Mouse (Mus musculus) liver, embryonic 15.5 days (tissue): Measurements from ENCODE around the gene Zic3. TPM values are rescaled to one million over a fixed set of nuclear protein-coding genes. Genes with fewer than 3 reads are reported as not detected.

Experiments
- ATAC-seq: fragments of 200-750 bp; cut with Nextera tagmentation; 2 replicates; pipeline ENCODE4 v1.8.0; 2017; ENCODE audit warnings: moderate number of reproducible peaks, mild to moderate bottlenecking, moderate library complexity; ENCODE audit not compliant: insufficient read depth
- H3K27ac ChIP-seq: fragments of 300-500 bp; sonication (generic); replicated peaks from 2 replicates; pipeline ENCODE4 v1.5.1; 2015; ENCODE audit warnings: mild to moderate bottlenecking, inconsistent platforms
- H3K27me3 ChIP-seq: fragments of 300-500 bp; sonication (generic); 2 replicates; pipeline ENCODE4 v1.6.1; 2015; ENCODE audit warnings: mild to moderate bottlenecking, inconsistent platforms
- H3K36me3 ChIP-seq: fragments of 300-500 bp; sonication (generic); replicated peaks from 2 replicates; pipeline ENCODE4 v1.6.1; 2015; ENCODE audit warnings: moderate library complexity, mild to moderate bottlenecking, inconsistent platforms
- H3K4me1 ChIP-seq: fragments of 300-500 bp; sonication (generic); replicated peaks from 2 replicates; pipeline ENCODE4 v1.6.1; 2015; ENCODE audit warnings: inconsistent platforms
- H3K4me2 ChIP-seq: fragments of 300-500 bp; sonication (generic); 2 replicates; pipeline ENCODE4 v1.6.1; 2015; ENCODE audit warnings: moderate library complexity, mild to moderate bottlenecking, inconsistent platforms
- H3K4me3 ChIP-seq: fragments of 300-500 bp; sonication (generic); replicated peaks from 2 replicates; pipeline ENCODE4 v1.5.1; 2015; ENCODE audit warnings: mild to moderate bottlenecking, inconsistent platforms
- H3K9ac ChIP-seq: fragments of 300-500 bp; sonication (generic); 2 replicates; pipeline ENCODE4 v1.6.1; 2015; ENCODE audit warnings: moderate library complexity, mild to moderate bottlenecking, inconsistent platforms
- H3K9me3 ChIP-seq: fragments of 300-500 bp; sonication (generic); replicated peaks from 2 replicates; pipeline ENCODE4 v1.6.1; 2016; ENCODE audit warnings: inconsistent platforms
- WGBS: fragments of 180-500 bp; shearing (Covaris S2); methylation state at CpG from one replicate; pipeline ENCODE4 v1.1.7; 2015; ENCODE audit warnings: mixed read lengths; ENCODE audit not compliant: insufficient replicate concordance; 5-methylcytosine and 5-hydroxymethylcytosine counted together
- polyA plus RNA-seq: library from polyadenylated mRNA; unstranded; fragments of >200 nt; fragmentation: Nextera tagmentation; extraction: Ambion mirVana; gene quantifications from 2 replicates; pipeline ENCODE4 v1.2.1, GENCODE M21; 2015

Gene Zic3
- polyA plus RNA-seq, 1 experiment from 2014 or later, result not detected

- Histone ChIP-seq H3K27ac (no peak overlapping the region), H3K4me3 (no peak overlapping the region), H3K27me3 (peaks cover 96% of the 10 kb centered on the region), H3K4me1 (no peaks in the 10 kb centered on the region), H3K36me3 (no peaks in the 10 kb centered on the region), H3K4me2 (no peak overlapping the region), H3K9me3 (no peaks in the 10 kb centered on the region), H3K9ac (no peak overlapping the region)
- WGBS, result 14% methylated on average over 8 of the region's 8 CpGs
- ATAC-seq, result no peak
Measured at GRCm38 (mm10) chrX:58028858-58029257, 6.4 kb downstream of the Zic3 start.

DNA sequence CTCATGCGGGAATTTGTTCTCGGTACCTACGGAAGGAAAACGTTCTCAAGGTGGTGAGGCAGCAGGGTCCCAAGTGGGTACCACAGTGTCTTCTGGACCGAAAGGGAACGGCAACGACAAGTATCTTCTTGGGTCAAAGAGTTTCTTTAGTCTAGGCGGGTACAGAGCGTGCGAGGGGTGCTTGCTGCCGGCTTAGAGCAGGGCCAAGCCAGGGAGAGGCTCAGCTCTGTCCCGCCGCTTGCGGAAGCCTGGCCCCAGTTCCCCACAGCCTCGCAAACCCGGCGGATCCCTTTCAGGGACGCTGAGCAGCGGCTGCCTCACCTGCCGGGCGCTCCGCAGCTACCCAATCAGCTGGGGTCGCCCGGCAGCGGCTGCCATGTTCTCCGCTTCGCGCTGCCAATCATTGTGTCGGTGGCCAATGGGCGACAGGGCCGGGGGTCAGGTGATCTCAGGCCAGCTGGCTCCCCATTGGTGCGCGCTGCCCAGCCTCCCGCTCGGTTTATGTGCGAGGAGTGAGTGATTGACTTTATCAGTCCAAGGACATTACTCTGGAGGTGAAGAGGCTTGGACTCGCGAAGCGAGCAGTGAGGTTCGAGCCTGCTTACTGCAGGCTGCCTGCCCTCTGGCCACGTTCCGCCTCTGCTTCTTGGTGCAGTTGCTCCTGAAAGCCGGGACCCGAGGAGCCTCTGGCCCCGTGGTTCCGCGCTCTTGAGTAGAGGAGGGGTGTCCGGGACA is 7.8 kb downstream of the Zic3 start:
- Histone ChIP-seq H3K27me3 (peaks cover 92% of the 10 kb centered on the region), H3K36me3 (no peaks in the 10 kb centered on the region), H3K4me1 (no peaks in the 10 kb centered on the region), H3K4me3 (no peak overlapping the region; the same call in 1 of the 2 replicates), H3K9ac (no peak overlapping the region), H3K4me2 (peak overlapping the region; percentile 32), H3K27ac (no peak overlapping the region), H3K9me3 (no peaks in the 10 kb centered on the region)
- WGBS, result 18% methylated on average over 48 of the region's 48 CpGs
- no peak for ATAC-seq

DNA sequence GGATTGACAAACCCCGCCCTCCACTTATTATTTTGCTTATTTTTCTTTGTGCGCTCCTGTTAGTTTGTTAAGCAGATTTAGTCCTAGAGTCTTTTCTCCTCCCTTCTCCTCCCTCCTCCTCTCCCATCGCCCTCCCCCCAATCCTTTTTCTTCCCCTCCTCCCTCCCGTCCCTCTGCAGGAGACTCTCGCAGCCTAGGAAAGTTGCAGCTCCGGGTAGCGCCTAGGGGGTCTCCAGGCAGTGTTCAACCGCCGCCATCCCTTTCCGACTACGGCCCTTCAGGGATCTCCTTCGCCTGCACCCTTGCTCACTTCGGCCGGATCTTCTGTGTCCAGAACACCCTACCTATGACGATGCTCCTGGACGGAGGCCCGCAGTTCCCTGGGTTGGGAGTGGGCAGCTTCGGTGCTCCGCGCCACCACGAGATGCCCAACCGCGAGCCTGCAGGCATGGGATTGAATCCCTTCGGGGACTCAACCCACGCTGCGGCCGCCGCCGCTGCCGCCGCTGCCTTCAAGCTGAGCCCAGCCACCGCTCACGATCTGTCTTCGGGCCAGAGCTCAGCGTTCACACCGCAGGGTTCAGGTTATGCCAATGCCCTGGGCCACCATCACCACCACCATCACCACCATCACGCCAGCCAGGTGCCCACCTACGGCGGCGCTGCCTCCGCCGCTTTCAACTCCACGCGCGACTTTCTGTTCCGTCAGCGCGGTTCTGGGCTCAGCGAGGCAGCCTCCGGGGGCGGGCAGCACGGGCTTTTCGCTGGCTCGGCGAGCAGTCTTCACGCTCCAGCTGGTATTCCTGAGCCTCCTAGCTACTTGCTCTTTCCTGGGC is 8.6 kb downstream of the Zic3 start:
- no peak for ATAC-seq
- Histone ChIP-seq H3K9ac (no peak overlapping the region), H3K27me3 (peaks cover 85% of the 10 kb centered on the region), H3K27ac (no peak overlapping the region), H3K9me3 (no peaks in the 10 kb centered on the region), H3K4me1 (no peaks in the 10 kb centered on the region), H3K4me2 (peak overlapping the region; percentile 32), H3K36me3 (no peaks in the 10 kb centered on the region), H3K4me3 (no peak overlapping the region)
- 18% methylated on average over 56 of the region's 56 CpGs for WGBS

GRCm38 (mm10) chrX:58031671-58032605 is 9.4 kb downstream of the Zic3 start:
- WGBS, result 19% methylated on average over 56 of the region's 56 CpGs
- H3K4me1 ChIP-seq, result no peaks in the 10 kb centered on the region
- no peak overlapping the region for H3K9ac ChIP-seq
- no peak for ATAC-seq
- no peak overlapping the region for H3K27ac ChIP-seq
- peaks cover 82% of the 10 kb centered on the region for H3K27me3 ChIP-seq
- H3K9me3 ChIP-seq, result no peaks in the 10 kb centered on the region
- no peak overlapping the region for H3K4me2 ChIP-seq
- H3K4me3 ChIP-seq, result no peak overlapping the region
- no peaks in the 10 kb centered on the region for H3K36me3 ChIP-seq

DNA sequence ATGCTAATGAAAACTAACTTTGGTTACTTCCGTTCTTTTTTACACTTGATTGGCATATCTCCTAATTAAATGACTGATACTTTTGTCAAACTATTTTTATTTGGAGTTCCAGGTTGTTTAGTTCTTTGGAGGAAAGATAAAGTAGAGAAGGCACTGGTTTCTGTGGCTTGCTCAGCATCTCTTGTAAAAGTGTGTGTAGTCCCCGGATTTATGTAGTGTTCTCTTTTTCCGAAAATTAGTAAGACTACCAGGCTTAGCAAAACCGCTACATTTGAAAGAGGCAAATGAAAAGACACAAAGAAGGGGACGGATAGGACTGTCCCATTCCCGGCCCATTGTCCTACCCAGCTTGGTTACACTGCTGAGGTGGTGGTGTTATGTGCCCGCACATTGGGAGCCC is 10.1 kb downstream of the Zic3 start:
- Histone ChIP-seq H3K27ac (no peak overlapping the region), H3K4me3 (no peak overlapping the region), H3K9me3 (no peaks in the 10 kb centered on the region), H3K4me2 (no peak overlapping the region), H3K36me3 (no peaks in the 10 kb centered on the region), H3K4me1 (no peaks in the 10 kb centered on the region), H3K9ac (no peak overlapping the region), H3K27me3 (peaks cover 80% of the 10 kb centered on the region)
- ATAC-seq, result no peak
- 11% methylated on average over 7 of the region's 7 CpGs for WGBS

DNA sequence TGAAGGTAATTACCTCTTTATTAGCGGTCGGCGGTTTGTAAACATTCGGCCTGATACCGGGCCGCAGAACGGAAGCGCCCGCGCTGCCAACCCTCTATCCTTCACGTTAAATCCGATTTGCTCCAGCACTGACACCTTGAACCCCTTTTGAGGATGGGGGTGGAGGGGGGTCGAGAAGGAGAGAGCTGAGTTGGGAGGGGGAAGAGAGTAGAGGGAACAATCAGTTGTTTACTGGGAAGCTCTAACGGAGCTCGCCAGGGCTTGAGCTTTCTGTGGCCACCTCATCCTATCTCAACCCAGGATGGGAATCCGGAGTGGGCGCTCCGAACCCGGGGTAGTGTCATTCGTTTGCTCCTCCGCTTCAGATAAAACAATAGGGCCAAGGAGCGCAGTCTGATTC is 11.0 kb downstream of the Zic3 start:
- ATAC-seq, result no peak
- Histone ChIP-seq H3K9ac (no peak overlapping the region), H3K4me1 (no peaks in the 10 kb centered on the region), H3K36me3 (no peaks in the 10 kb centered on the region), H3K4me3 (no peak overlapping the region), H3K27ac (no peak overlapping the region), H3K27me3 (peaks cover 80% of the 10 kb centered on the region), H3K9me3 (no peaks in the 10 kb centered on the region), H3K4me2 (no peak overlapping the region)
- WGBS, result 12% methylated on average over 22 of the region's 22 CpGs

DNA sequence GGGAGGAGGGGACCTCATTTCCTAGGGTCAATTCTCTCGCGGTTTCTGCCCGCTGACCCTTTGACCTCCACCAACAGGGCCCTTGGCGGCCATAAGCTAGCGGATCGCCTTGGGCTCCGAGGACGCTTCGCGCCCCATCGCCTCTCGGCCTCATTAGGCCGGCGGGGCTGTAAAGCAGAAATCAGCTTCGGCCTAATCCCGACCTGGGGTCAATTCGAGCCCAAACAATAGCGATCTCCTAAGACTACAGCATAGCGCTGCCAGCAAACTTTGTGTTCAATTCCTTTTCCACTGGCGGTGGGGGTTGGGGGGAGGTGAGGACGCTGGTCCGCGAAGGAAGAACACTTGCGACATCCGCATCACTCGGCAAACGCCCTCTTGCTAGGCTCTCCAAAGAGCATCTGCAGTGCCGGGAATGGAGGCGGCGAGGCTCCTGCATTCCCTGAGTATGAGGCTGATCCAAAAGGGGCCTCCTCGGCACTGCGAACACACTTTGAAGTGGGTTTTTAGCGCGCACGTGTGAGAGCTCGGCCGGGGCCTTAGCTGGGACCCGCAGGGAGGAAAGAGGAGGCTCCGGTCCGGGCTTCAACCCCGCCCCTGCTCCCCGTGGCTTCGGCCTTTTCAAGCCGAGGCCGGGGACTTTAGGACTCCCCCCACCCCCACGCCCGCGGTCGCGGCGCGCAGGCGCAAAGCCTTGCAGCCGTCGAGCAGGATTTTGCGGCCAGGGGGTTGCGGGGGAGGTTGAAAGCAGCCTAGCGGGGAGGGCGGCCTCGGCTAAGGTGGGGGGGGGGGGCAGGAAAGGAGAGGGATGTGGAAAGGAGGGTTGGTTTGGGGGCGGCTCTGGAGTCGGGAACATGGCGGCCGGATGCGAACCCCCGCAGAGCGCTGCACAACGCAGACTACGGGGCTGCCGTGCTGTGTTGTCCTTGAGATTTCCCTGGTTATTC is 15.8 kb downstream of the Zic3 start:
- WGBS, result 18% methylated on average over 69 of the region's 70 CpGs
- H3K27me3 ChIP-seq, result peaks cover 50% of the 10 kb centered on the region

GRCm38 (mm10) chrX:58039703-58040102 is 17.2 kb downstream of the Zic3 start:
- no peaks in the 10 kb centered on the region for H3K9me3 ChIP-seq
- H3K4me2 ChIP-seq, result no peak overlapping the region
- no peak overlapping the region for H3K4me3 ChIP-seq
- H3K4me1 ChIP-seq, result no peaks in the 10 kb centered on the region
- H3K36me3 ChIP-seq, result no peaks in the 10 kb centered on the region
- WGBS, result 16% methylated on average over 4 of the region's 4 CpGs
- H3K27me3 ChIP-seq, result peaks cover 38% of the 10 kb centered on the region
- ATAC-seq, result no peak
- H3K27ac ChIP-seq, result no peak overlapping the region
- no peak overlapping the region for H3K9ac ChIP-seq

More for the DNA sequence above, 15.8 kb downstream of the Zic3 start:
- Histone ChIP-seq H3K4me1 (no peaks in the 10 kb centered on the region), H3K4me3 (0 out of 2 replicates have a peak overlapping the region, but pooled peaks have one; percentile 12), H3K9ac (no peak overlapping the region), H3K9me3 (no peaks in the 10 kb centered on the region), H3K4me2 (peak overlapping the region; percentile 10; the same call in 1 of the 2 replicates), H3K27ac (no peak overlapping the region), H3K36me3 (no peaks in the 10 kb centered on the region)
- ATAC-seq, result no peak

GRCm38 (mm10) chrX:58041865-58042264 is 19.4 kb downstream of the Zic3 start:
- H3K36me3 ChIP-seq, result no peaks in the 10 kb centered on the region
- H3K9ac ChIP-seq, result no peak overlapping the region
- no peak for ATAC-seq
- 37% methylated on average over 3 of the region's 3 CpGs for WGBS
- no peaks in the 10 kb centered on the region for H3K4me1 ChIP-seq
- no peak overlapping the region for H3K4me2 ChIP-seq
- no peaks in the 10 kb centered on the region for H3K9me3 ChIP-seq
- no peak overlapping the region for H3K4me3 ChIP-seq
- no peak overlapping the region for H3K27ac ChIP-seq
- H3K27me3 ChIP-seq, result peaks cover 33% of the 10 kb centered on the region

DNA sequence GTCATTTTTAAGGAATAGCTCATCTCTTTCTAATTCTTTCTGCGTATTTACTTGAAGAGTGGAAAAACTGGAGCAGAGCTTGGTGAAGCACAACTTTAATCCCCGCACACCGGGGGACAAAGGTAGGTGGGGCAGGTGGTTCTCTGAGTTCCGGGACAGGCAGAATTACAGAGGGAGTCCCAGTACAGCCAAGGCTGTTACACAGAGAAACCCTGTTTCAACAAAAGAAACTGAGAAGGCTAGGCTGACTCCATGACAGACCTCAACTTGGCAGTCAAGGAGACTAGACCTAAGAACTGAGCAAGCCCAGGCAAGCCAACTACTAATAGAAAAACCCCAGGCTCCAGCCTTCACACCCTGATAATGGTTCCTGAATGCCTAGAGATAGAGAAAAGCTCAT is 20.0 kb downstream of the Zic3 start:
- no peak overlapping the region for H3K9ac ChIP-seq
- no peaks in the 10 kb centered on the region for H3K36me3 ChIP-seq
- no peak for ATAC-seq
- no peaks in the 10 kb centered on the region for H3K4me1 ChIP-seq
- WGBS, result 55% methylated on average over 4 of the region's 4 CpGs
- H3K4me2 ChIP-seq, result no peak overlapping the region
- H3K27ac ChIP-seq, result no peak overlapping the region
- no peak overlapping the region for H3K4me3 ChIP-seq
- H3K27me3 ChIP-seq, result peaks cover 28% of the 10 kb centered on the region
- no peaks in the 10 kb centered on the region for H3K9me3 ChIP-seq
